Mouse (Mus musculus) erythroblast, embryonic 14.5 days (primary cell): Measurements from ENCODE around the gene Foxe1.

ENCODE experiments used
- GATA1 ChIP-seq: IDR thresholded peaks from 2 replicates; pipeline ENCODE4 v1.6.1; 2012; ENCODE audit warnings: low read length, inconsistent platforms, mixed read lengths
- TAL1 ChIP-seq: IDR thresholded peaks from 3 replicates; pipeline ENCODE4 v1.6.1; 2012; ENCODE audit warnings: low read length, inconsistent platforms, mixed read lengths

GRCm38 (mm10) chr4:46369070-46369469 lies 25.7 kb downstream of the Foxe1 start:
- TF ChIP-seq TAL1: no peak
- TF ChIP-seq GATA1: no peak
